Mouse (Mus musculus) lung, postnatal 0 days (tissue): ENCODE measurements around the gene Gm19345.

Experiments used
- CTCF ChIP-seq: IDR thresholded peaks from 2 replicates; pipeline ENCODE4 v1.5.1; 2016; ENCODE audit warnings: antibody characterized with exemption, mild to moderate bottlenecking
- EP300 ChIP-seq: IDR thresholded peaks from 2 replicates; pipeline ENCODE4 v1.6.1; 2016; ENCODE audit warnings: antibody characterized with exemption, mild to moderate bottlenecking, control low read depth

- TF ChIP-seq CTCF, result no peak
- no peak for TF ChIP-seq EP300
Observed at GRCm38 (mm10) chr7:19813161-19813560, 38.6 kb upstream of the Gm19345 start.
